Mouse (Mus musculus): ENCODE data around the gene Qpct. TPM values are rescaled to one million over a fixed set of nuclear protein-coding genes. Genes with fewer than 3 reads are reported as not detected.

Gene Qpct
- polyA plus RNA-seq, 1 experiment from 2014 or later: 5.4 TPM

Other genes starting within 250 kb of the Qpct start
- 13.0 and 14.7 TPM in 2 replicates for gene Heatr5b, start 216.5 kb upstream of the Qpct start, polyA plus RNA-seq (2015; fragmentation: Nextera tagmentation; extraction: Ambion mirVana)
- 40.5 and 41.1 TPM in 2 replicates for gene Gpatch11, start 216.3 kb upstream of the Qpct start, polyA plus RNA-seq (2015; fragmentation: Nextera tagmentation; extraction: Ambion mirVana)
- 8.8 and 9.6 TPM in 2 replicates for gene Eif2ak2, start 169.3 kb upstream of the Qpct start, polyA plus RNA-seq (2015; fragmentation: Nextera tagmentation; extraction: Ambion mirVana)
- gene Sult6b1, start 144.9 kb upstream of the Qpct start, polyA plus RNA-seq (2015; fragmentation: Nextera tagmentation; extraction: Ambion mirVana): 0.23 TPM in 1 of 2 replicates, not detected in the other
- gene Cebpzos, start 135.4 kb upstream of the Qpct start, polyA plus RNA-seq (2015; fragmentation: Nextera tagmentation; extraction: Ambion mirVana): 96.5 and 98.1 TPM in 2 replicates
- gene Cebpz, start 114.8 kb upstream of the Qpct start, polyA plus RNA-seq (2015; fragmentation: Nextera tagmentation; extraction: Ambion mirVana): 46.8 and 56.7 TPM in 2 replicates
- gene Ndufaf7, start 114.8 kb upstream of the Qpct start, polyA plus RNA-seq (2015; fragmentation: Nextera tagmentation; extraction: Ambion mirVana): 64.4 and 66.3 TPM in 2 replicates
- gene Prkd3, start 31.1 kb upstream of the Qpct start, polyA plus RNA-seq (2015; fragmentation: Nextera tagmentation; extraction: Ambion mirVana): 41.4 and 43.4 TPM in 2 replicates

All from kidney, embryonic 16.5 days (tissue).